Mouse (Mus musculus): ENCODE measurements around the gene Ech1. TPM values are rescaled to one million over a fixed set of nuclear protein-coding genes. Genes with fewer than 3 reads are reported as not detected.
A peak's percentile ranks its signal among the peaks of the same experiment; 100 is the strongest.
"Not testable (repeated sequence)": the region's sequence is repeated elsewhere in the genome, so short reads cannot be mapped to it uniquely, and the experiment has no call there.

The Ech1 gene
- polyA plus RNA-seq, 1 experiment from 2014 or later: 175 TPM

- 32% methylated on average over 23 of the region's 23 CpGs for WGBS
- H3K9me3 ChIP-seq; H3K27me3 ChIP-seq (replicated peaks); H3K9ac ChIP-seq; H3K36me3 ChIP-seq: not testable (repeated sequence)
- 0 out of 2 replicates have a peak, but pooled peaks have one; percentile 20 for ATAC-seq (ENCODE audit: insufficient read depth, low FRiP score, low read depth)
- 0 out of 2 replicates have a peak overlapping the region, but pooled peaks have one; percentile 18 for H3K4me3 ChIP-seq (replicated peaks)
- H3K27ac ChIP-seq: peak overlapping the region; percentile 31; the same call in 1 of the 2 replicates
- peaks cover 20% of the 10 kb centered on the region for H3K4me1 ChIP-seq
- peak overlapping the region; percentile 49 for H3K4me2 ChIP-seq
Observed at GRCm38 (mm10) chr7:28867508-28868340, 42.7 kb downstream of the Ech1 start.

- Histone ChIP-seq H3K4me2 (no peak overlapping the region), H3K27ac (no peak overlapping the region), H3K9ac (no peak overlapping the region), H3K9me3 (no peaks in the 10 kb centered on the region), H3K36me3 (no peaks in the 10 kb centered on the region), H3K27me3 (replicated peaks) (no peaks in the 10 kb centered on the region), H3K4me3 (replicated peaks) (no peak overlapping the region), H3K4me1 (peaks cover 8% of the 10 kb centered on the region; the same call in 1 of the 2 replicates)
- no peak for ATAC-seq (ENCODE audit: insufficient read depth, low FRiP score, low read depth)
- 86% methylated on average over 24 of the region's 24 CpGs for WGBS
Observed at GRCm38 (mm10) chr7:28870901-28871664, 46.1 kb downstream of the Ech1 start.

- Histone ChIP-seq H3K27me3 (replicated peaks) (no peaks in the 10 kb centered on the region), H3K4me1 (no peaks in the 10 kb centered on the region), H3K4me3 (replicated peaks) (no peak overlapping the region), H3K9ac (no peak overlapping the region), H3K36me3 (no peaks in the 10 kb centered on the region), H3K4me2 (no peak overlapping the region), H3K27ac (no peak overlapping the region), H3K9me3 (no peaks in the 10 kb centered on the region)
- ATAC-seq (ENCODE audit: insufficient read depth, low FRiP score, low read depth): no peak
- WGBS: 77% methylated on average over 2 of the region's 2 CpGs
Observed at GRCm38 (mm10) chr7:28874565-28874964, 49.5 kb downstream of the Ech1 start.

- no peak for ATAC-seq (ENCODE audit: insufficient read depth, low FRiP score, low read depth)
Observed at GRCm38 (mm10) chr7:28876099-28876498, 51.1 kb downstream of the Ech1 start.

GRCm38 (mm10) chr7:28877155-28877554, 52.1 kb downstream of the Ech1 start:
- Histone ChIP-seq H3K9ac (no peak overlapping the region), H3K27ac (no peak overlapping the region), H3K27me3 (replicated peaks) (no peaks in the 10 kb centered on the region), H3K4me3 (replicated peaks) (no peak overlapping the region), H3K9me3 (no peaks in the 10 kb centered on the region), H3K4me1 (no peaks in the 10 kb centered on the region), H3K4me2 (no peak overlapping the region), H3K36me3 (no peaks in the 10 kb centered on the region)
- WGBS: 79% methylated on average over 7 of the region's 7 CpGs
- ATAC-seq (ENCODE audit: insufficient read depth, low FRiP score, low read depth): peak; percentile 58; the same call in 1 of the 2 replicates

More at GRCm38 (mm10) chr7:28876099-28876498, 51.1 kb downstream of the Ech1 start:
- Histone ChIP-seq H3K4me3 (replicated peaks) (no peak overlapping the region), H3K9ac (no peak overlapping the region), H3K27me3 (replicated peaks) (no peaks in the 10 kb centered on the region), H3K36me3 (no peaks in the 10 kb centered on the region), H3K9me3 (no peaks in the 10 kb centered on the region), H3K4me2 (no peak overlapping the region), H3K27ac (no peak overlapping the region), H3K4me1 (no peaks in the 10 kb centered on the region)
- WGBS: 73% methylated on average over 4 of the region's 4 CpGs

- no peak overlapping the region for H3K27ac ChIP-seq
- H3K4me3 ChIP-seq (replicated peaks): no peak overlapping the region
- no peak overlapping the region for H3K9ac ChIP-seq
- 62% methylated on average over 4 of the region's 4 CpGs for WGBS
- no peak for ATAC-seq (ENCODE audit: insufficient read depth, low FRiP score, low read depth)
- no peaks in the 10 kb centered on the region for H3K27me3 ChIP-seq (replicated peaks)
- H3K4me2 ChIP-seq: no peak overlapping the region
- H3K4me1 ChIP-seq: no peaks in the 10 kb centered on the region
- no peaks in the 10 kb centered on the region for H3K36me3 ChIP-seq
- H3K9me3 ChIP-seq: no peaks in the 10 kb centered on the region
Observed at GRCm38 (mm10) chr7:28877856-28878255, 52.8 kb downstream of the Ech1 start.

- Histone ChIP-seq H3K4me1 (no peaks in the 10 kb centered on the region), H3K36me3 (no peaks in the 10 kb centered on the region), H3K27ac (no peak overlapping the region), H3K27me3 (replicated peaks) (no peaks in the 10 kb centered on the region), H3K9me3 (no peaks in the 10 kb centered on the region), H3K4me3 (replicated peaks) (no peak overlapping the region), H3K4me2 (no peak overlapping the region), H3K9ac (no peak overlapping the region)
- peak; percentile 30; the same call in 1 of the 2 replicates for ATAC-seq (ENCODE audit: insufficient read depth, low FRiP score, low read depth)
- WGBS: 75% methylated on average over 7 of the region's 7 CpGs
Observed at GRCm38 (mm10) chr7:28879606-28880005, 54.6 kb downstream of the Ech1 start.

- Histone ChIP-seq H3K9me3 (no peaks in the 10 kb centered on the region), H3K27ac (no peak overlapping the region), H3K4me1 (no peaks in the 10 kb centered on the region), H3K27me3 (replicated peaks) (no peaks in the 10 kb centered on the region), H3K9ac (no peak overlapping the region), H3K4me3 (replicated peaks) (no peak overlapping the region), H3K4me2 (no peak overlapping the region), H3K36me3 (no peaks in the 10 kb centered on the region)
- 83% methylated on average over 10 of the region's 10 CpGs for WGBS
- no peak for ATAC-seq (ENCODE audit: insufficient read depth, low FRiP score, low read depth)
Observed at GRCm38 (mm10) chr7:28880554-28880953, 55.5 kb downstream of the Ech1 start.

GRCm38 (mm10) chr7:28881199-28881598, 56.2 kb downstream of the Ech1 start, which contains the start of gene Capn12:
TSS of gene Capn12 (plus strand) at chr7:28881422.
- Histone ChIP-seq H3K9me3 (no peaks in the 10 kb centered on the region), H3K4me2 (no peak within 1 kb of the TSS), H3K27me3 (replicated peaks) (no peaks in the 10 kb centered on the region), H3K4me3 (replicated peaks) (no peak within 1 kb of the TSS), H3K4me1 (no peaks in the 10 kb centered on the region), H3K9ac (no peak within 1 kb of the TSS), H3K36me3 (no peaks in the 10 kb centered on the region), H3K27ac (no peak within 1 kb of the TSS)
- no peak for ATAC-seq (ENCODE audit: insufficient read depth, low FRiP score, low read depth)
- WGBS: 44% methylated on average over 13 of the region's 13 CpGs

Other genes with a start within 250 kb of the Ech1 start
- 18.5 and 22.1 TPM in 2 replicates for gene Samd4b, start 227.1 kb upstream of the Ech1 start, polyA plus RNA-seq (2015; fragmentation: Nextera tagmentation; extraction: Ambion mirVana)
- gene Pak4, start 227.0 kb upstream of the Ech1 start, polyA plus RNA-seq (2015; fragmentation: Nextera tagmentation; extraction: Ambion mirVana): 50.2 and 56.0 TPM in 2 replicates
- gene Acp7, start 193.9 kb upstream of the Ech1 start, polyA plus RNA-seq (2015; fragmentation: Nextera tagmentation; extraction: Ambion mirVana): 0.08 TPM in 1 of 2 replicates, not detected in the other
- 4.3 and 4.8 TPM in 2 replicates for gene Fbxo27, start 132.4 kb upstream of the Ech1 start, polyA plus RNA-seq (2015; fragmentation: Nextera tagmentation; extraction: Ambion mirVana)
- gene Fbxo17, start 108.4 kb upstream of the Ech1 start, polyA plus RNA-seq (2015; fragmentation: Nextera tagmentation; extraction: Ambion mirVana): 8.0 and 8.9 TPM in 2 replicates
- gene Mrps12, start 83.4 kb upstream of the Ech1 start, polyA plus RNA-seq (2015; fragmentation: Nextera tagmentation; extraction: Ambion mirVana): 138 and 143 TPM in 2 replicates
- gene Sars2, start 83.2 kb upstream of the Ech1 start, polyA plus RNA-seq (2015; fragmentation: Nextera tagmentation; extraction: Ambion mirVana): 20.8 and 26.2 TPM in 2 replicates
- 0.19 TPM in 1 of 2 replicates, not detected in the other for gene Ccer2, start 69.0 kb upstream of the Ech1 start, polyA plus RNA-seq (2015; fragmentation: Nextera tagmentation; extraction: Ambion mirVana)
- gene Sirt2, start 58.5 kb upstream of the Ech1 start, polyA plus RNA-seq (2015; fragmentation: Nextera tagmentation; extraction: Ambion mirVana): 56.9 and 57.8 TPM in 2 replicates
- 38.7 and 40.1 TPM in 2 replicates for gene Nfkbib, start 57.7 kb upstream of the Ech1 start, polyA plus RNA-seq (2015; fragmentation: Nextera tagmentation; extraction: Ambion mirVana)
- 6.2 and 6.6 TPM in 2 replicates for gene Rinl, start 36.2 kb upstream of the Ech1 start, polyA plus RNA-seq (2015; fragmentation: Nextera tagmentation; extraction: Ambion mirVana)
- gene Hnrnpl, start 16.7 kb upstream of the Ech1 start, polyA plus RNA-seq (2015; fragmentation: Nextera tagmentation; extraction: Ambion mirVana): 239 and 240 TPM in 2 replicates
- gene Lgals4, start 8.6 kb downstream of the Ech1 start, polyA plus RNA-seq (2015; fragmentation: Nextera tagmentation; extraction: Ambion mirVana): 340 and 467 TPM in 2 replicates
- 2.2 TPM in 2 replicates for gene Lgals7, start 38.6 kb downstream of the Ech1 start, polyA plus RNA-seq (2015; fragmentation: Nextera tagmentation; extraction: Ambion mirVana)
- 0.34 and 0.45 TPM in 2 replicates for gene Capn12, start 56.2 kb downstream of the Ech1 start, polyA plus RNA-seq (2015; fragmentation: Nextera tagmentation; extraction: Ambion mirVana)
- 319 and 341 TPM in 2 replicates for gene Actn4, start 137.1 kb downstream of the Ech1 start, polyA plus RNA-seq (2015; fragmentation: Nextera tagmentation; extraction: Ambion mirVana)
- gene Eif3k, start 156.6 kb downstream of the Ech1 start, polyA plus RNA-seq (2015; fragmentation: Nextera tagmentation; extraction: Ambion mirVana): 370 and 373 TPM in 2 replicates
- 7.8 and 9.3 TPM in 2 replicates for gene Map4k1, start 156.8 kb downstream of the Ech1 start, polyA plus RNA-seq (2015; fragmentation: Nextera tagmentation; extraction: Ambion mirVana)